8 mouse cellular contexts compared by ENCODE assay signal in the genomic region with DNA sequence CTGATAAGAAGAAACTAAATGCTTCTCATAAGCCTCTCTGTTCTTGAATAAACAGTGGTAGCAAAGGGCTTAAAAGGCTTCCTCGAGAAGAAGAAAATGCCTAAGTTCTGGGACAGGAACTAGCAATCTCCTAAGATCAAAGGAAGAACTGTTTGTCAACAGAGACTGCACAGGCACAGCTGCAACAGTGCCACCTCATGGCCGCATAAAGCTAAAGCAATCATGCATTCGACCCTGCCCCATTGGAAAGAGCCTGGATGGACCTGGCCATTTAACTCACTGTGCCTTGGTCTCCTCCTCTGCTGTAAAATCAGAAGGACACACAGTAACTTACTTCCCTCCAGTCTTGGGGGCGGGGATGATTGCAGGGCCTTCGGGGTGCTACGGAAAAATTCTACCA.
A peak's percentile ranks its signal among the peaks of the same experiment; 100 is the strongest.
DNase-seq lines count a peak whose midpoint lies in the region; ATAC-seq lines count a peak whose summit lies in the region.

No protein-coding gene starts in this region.

- no peaks in the 10 kb centered on the region for H3K36me3 ChIP-seq in midbrain, embryonic 14.5 days (ENCODE audit: control insufficient read depth, insufficient read depth, low read length)
- no peaks in the 10 kb centered on the region for H3K36me3 ChIP-seq in midbrain, embryonic 10.5 days

- H3K4me2 ChIP-seq in midbrain, embryonic 14.5 days (ENCODE audit: low read length): no peak overlapping the region

- H3K4me1 ChIP-seq in midbrain, embryonic 14.5 days (ENCODE audit: control insufficient read depth, insufficient read depth, low read length): peaks cover 5% of the 10 kb centered on the region; the same call in 1 of the 2 replicates
- peaks cover 20% of the 10 kb centered on the region for H3K4me1 ChIP-seq in midbrain, embryonic 10.5 days

- H3K27ac ChIP-seq in midbrain, embryonic 14.5 days (replicated peaks; ENCODE audit: low read depth, low read length): no peak overlapping the region
- no peak overlapping the region for H3K27ac ChIP-seq in midbrain, embryonic 10.5 days (replicated peaks)

- no peaks in the 10 kb centered on the region for H3K9me3 ChIP-seq in midbrain, embryonic 14.5 days (ENCODE audit: control insufficient read depth, low read length)
- no peaks in the 10 kb centered on the region for H3K9me3 ChIP-seq in midbrain, embryonic 10.5 days (replicated peaks)

- WGBS in midbrain, embryonic 14.5 days: 49% methylated on average over 6 of the region's 6 CpGs
- WGBS in midbrain, embryonic 10.5 days: 44% methylated on average over 6 of the region's 6 CpGs

- DNase-seq in adrenal gland, adult (ENCODE audit: inconsistent age in 2 of 2, low spot score in 1 of 2): peak; percentile 53 to 79
- no peak for DNase-seq in adrenal gland, postnatal 4 days (ENCODE audit: low spot score in 2 of 2)
- peak; percentile 45 for DNase-seq in midbrain, embryonic 14.5 days
- no peak for DNase-seq in midbrain, embryonic 10.5 days (ENCODE audit: low spot score)
- peak; percentile 59 for DNase-seq in cerebellum, adult 9-11 months
- peak; percentile 73 for DNase-seq in kidney, postnatal 10 days
- DNase-seq in layer of hippocampus, adult 11-12 months (ENCODE audit: low spot score): no peak

- no peak for ATAC-seq in midbrain, embryonic 14.5 days (ENCODE audit: low FRiP score, low TSS enrichment)
- peak; percentile 20; the same call in 1 of the 2 replicates for ATAC-seq in neutrophil, adult 5-6 weeks (ENCODE audit: extremely low read depth, insufficient number of reproducible peaks, low FRiP score, poor library complexity, severe bottlenecking)

- no peak overlapping the region for H3K9ac ChIP-seq in midbrain, embryonic 14.5 days (replicated peaks; ENCODE audit: low read length)

- H3K4me3 ChIP-seq in midbrain, embryonic 14.5 days (replicated peaks; ENCODE audit: low read depth, low read length): no peak overlapping the region
- no peak overlapping the region for H3K4me3 ChIP-seq in midbrain, embryonic 10.5 days

- H3K27me3 ChIP-seq in midbrain, embryonic 14.5 days (ENCODE audit: control insufficient read depth, insufficient read depth, low read length): no peaks in the 10 kb centered on the region
- peaks cover 15% of the 10 kb centered on the region for H3K27me3 ChIP-seq in midbrain, embryonic 10.5 days (ENCODE audit: low read depth, poor library complexity, severe bottlenecking)

Comparison
In these comparisons a context has a peak if more than half of its experiments do, and no peak if none do; other contexts are left out.
1. DNase-seq: peak in adrenal gland, adult (2 of 2), midbrain, embryonic 14.5 days (single experiment), cerebellum, adult 9-11 months (single experiment) and kidney, postnatal 10 days (single experiment); none in adrenal gland, postnatal 4 days (0 of 2), midbrain, embryonic 10.5 days (single experiment) and layer of hippocampus, adult 11-12 months (single experiment).